Mouse (Mus musculus) ES-E14 (cell line): ENCODE results near the gene Gzme.
"Not testable (repeated sequence)": the region's sequence is repeated elsewhere in the genome, so short reads cannot be mapped to it uniquely, and the experiment has no call there.

Experiments used
- CHD2 ChIP-seq: IDR thresholded peaks from 2 replicates; pipeline ENCODE4 v1.6.1; 2014; ENCODE audit warnings: mild to moderate bottlenecking, low read depth, low read length, inconsistent platforms
- MAFK ChIP-seq: IDR thresholded peaks from 2 replicates; pipeline ENCODE4 v1.6.1; 2014; ENCODE audit warnings: mild to moderate bottlenecking, low read depth, low read length, inconsistent platforms; ENCODE audit not compliant: insufficient read depth
- ZC3H11A ChIP-seq: IDR thresholded peaks from 2 replicates; pipeline ENCODE4 v1.6.1; 2012; ENCODE audit warnings: low read depth, mild to moderate bottlenecking, inconsistent platforms, low read length, borderline replicate concordance
- ZNF384 ChIP-seq: IDR thresholded peaks from 2 replicates; pipeline ENCODE4 v1.6.1; 2012; ENCODE audit warnings: low read depth, low read length, inconsistent platforms

DNA sequence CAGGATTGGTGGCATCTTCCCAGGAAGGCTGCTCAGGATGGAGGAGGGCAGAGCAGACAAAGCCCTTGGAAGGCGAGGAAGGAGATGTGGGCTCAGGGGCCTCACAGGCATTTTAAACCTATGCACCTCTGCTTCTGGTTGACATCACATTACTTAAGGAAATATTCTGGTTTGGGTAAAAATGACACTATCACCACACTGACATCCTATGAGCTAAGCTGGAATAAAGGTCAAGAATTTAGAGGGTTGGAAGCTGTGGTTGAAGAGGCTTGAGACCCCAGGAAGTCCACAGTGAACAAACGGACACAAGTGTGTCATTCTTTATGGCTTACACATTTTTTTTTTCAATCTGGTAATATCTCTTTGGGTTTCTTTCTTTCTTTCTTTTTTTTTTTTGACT lies 12.1 kb upstream of the Gzme start, which contains the start of gene Gzmd:
- not testable (repeated sequence) for TF ChIP-seq CHD2, ZNF384, ZC3H11A, MAFK
